Mouse (Mus musculus) layer of hippocampus, adult 9-11 months (tissue): ENCODE results near the gene Mfsd6l.

Source experiments
- DNase-seq: peaks from one replicate; pipeline ENCODE4 v3.0.0; 2022

The Mfsd6l gene

DNA sequence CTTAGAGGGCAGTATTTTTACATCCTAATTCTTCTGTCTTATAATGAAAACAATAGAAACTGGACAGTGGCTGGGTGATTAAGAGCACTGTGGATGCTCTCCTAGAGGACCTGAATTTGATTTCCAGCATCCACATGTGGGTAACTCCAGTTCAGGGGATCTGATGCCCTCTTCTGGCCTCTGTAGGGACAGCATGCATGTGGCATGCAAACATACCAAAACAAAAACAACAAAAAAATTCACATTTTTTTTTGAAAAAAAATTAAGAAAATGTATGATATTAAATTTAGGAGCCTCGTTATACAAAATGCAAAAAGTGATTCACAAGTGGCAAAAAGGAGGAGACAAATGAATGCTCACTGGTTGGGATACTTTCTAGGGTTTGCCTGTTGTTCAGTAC is 3.6 kb downstream of the Mfsd6l start:
- DNase-seq = no peak

- DNase-seq = no peak
These were observed 6.3 kb downstream of the Mfsd6l start for GRCm38 (mm10) chr11:68561957-68562950.

DNA sequence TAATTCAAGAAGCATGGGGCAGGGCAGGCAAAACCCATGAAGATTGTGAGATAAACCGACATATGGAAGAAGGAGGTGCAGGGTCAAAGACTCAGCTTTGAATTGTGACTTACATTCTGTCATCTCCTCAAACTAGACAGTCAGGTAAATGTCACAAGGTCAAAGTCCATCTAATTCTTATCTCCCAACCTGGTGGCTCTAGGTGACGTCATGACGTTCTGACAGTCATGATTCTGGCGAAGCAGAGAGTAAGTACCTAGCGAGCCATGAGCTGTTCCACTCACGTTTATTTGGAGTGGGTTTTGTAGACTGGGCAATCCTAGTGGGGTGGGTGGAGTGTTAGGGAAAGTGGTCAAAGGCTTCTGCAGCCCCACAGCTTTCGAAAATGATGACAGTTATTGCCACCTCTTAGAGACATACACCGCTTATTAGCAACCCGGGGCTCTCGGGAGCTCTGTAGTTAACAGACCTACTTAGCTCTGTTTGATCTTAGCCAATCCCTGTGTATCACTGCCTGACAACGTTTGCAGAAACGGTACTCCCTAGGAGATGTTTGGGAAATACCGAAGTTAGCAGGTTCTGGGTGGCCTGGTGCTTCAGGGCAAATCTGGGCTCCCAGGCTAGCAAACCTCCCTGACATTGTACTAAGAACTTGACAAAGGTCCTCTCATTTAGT is 8.5 kb downstream of the Mfsd6l start:
- no peak for DNase-seq

- no peak for DNase-seq
These were observed 9.0 kb downstream of the Mfsd6l start for GRCm38 (mm10) chr11:68565032-68565429.

DNA sequence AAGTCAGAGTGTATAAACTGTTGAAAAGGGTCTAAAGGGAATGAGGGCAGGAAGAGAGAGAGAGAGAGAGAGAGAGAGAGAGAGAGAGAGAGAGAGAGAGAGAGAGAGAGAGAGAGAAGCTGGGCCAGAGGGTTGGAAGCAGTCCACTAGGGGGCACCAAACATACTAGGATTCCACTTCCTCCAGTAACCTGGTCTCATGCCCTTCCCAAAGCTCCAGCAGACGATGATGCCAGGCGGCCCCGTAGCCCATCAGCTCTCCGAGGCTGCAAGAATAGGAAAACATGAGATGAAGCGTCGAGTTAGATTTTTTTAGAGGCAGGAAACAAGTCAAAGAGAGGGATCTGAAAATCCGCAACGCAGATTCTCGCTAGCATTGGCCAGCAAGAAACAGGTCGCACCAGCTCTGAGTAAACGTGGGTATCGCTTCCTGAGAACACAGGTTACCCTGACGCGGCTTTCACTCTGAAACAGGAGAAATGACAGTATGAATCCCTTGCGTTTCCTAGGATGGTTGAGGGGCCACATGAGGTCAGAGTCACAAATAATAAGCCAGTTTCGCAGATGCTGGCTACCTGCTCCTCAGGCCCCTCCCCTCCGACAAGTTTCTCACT is 10.6 kb downstream of the Mfsd6l start:
- peak; percentile 81 for DNase-seq

DNA sequence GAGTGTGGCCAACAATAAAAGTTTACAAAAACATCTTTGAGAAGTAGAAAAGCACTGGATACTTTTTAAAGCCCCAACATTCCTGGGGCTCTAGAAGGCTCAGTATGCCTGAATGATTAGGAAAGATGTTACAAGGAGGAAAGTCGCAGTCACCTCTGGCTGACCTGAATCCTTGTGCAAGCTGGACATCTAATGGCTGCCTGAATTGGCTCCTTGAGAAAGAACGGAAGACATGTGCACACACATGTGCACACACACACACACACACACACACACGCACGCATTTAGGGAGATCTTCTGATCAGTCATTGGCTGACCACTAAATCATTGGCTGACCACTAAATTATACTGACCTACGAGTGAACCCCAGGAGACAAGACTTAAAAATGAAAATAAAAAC is 14.9 kb downstream of the Mfsd6l start:
- DNase-seq = no peak

DNA sequence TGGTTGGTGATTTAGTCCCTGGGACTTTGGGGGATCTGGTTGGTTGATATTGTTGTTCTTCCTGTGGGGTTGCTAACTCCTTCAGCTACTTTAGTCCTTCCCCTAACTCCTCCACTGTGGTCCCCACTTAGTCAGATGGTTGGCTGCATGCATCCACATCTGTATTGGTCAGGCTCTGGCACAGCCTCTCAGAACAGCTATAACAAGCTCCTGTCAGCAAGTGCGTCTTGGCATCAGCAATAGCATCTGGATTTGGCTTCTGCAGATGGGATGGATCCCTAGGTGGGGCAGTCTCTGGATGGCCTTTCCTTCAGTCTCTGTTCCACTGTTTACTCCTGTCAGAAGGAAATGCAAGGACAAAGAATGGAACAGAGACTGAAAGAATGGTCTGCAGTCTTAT is 21.1 kb downstream of the Mfsd6l start:
- DNase-seq = no peak

- peak; percentile 39 for DNase-seq
These were observed 23.5 kb downstream of the Mfsd6l start for GRCm38 (mm10) chr11:68579462-68579881.

- DNase-seq = no peak
These were observed 24.6 kb downstream of the Mfsd6l start for GRCm38 (mm10) chr11:68580566-68580965.

DNA sequence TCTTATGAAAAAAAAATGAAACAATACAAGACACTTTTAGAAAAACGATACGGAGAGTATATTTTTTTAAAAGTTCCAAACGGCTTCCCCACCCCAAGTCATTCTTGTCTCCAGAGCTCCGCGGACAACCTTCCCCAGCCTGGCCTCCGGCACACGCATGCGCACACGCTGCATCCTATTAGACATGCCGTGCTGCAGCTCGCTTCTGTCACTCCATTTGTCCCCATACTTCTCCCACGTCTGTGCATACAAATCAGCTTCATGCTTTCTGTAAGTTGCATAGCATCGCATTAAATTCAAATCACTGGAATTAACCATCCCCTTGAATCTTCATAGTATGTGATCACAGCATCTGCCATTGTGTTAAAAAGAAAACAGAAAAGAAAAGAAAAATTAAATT is 27.2 kb downstream of the Mfsd6l start:
- peak; percentile 60 for DNase-seq

DNA sequence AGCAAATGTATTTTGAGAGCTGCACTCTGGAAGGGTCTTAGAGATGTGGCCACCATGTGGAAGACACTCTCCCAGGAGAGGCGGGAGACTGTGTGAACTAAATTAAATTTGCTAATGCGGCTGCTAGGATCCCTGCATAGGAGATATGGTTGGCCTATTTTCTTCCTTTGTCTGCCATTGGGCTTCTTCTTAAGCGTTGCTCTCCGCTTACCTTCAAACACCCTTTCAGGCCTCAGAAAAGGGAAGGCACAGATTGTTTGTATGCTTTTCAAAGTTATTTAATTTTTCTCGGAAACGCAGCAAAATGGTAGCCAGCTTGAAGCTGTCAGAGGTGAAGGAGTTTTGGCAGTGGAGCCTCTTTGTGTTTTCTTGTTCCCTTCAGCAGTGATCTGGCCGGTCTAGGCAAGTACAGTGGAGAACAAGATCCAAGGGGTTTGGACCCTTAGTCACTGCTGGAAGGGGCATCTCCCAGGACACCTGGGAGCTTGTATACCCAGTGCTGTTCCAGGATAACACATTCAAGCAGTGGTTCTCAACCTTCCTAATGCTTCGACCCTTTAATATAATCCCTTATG is 28.0 kb downstream of the Mfsd6l start:
- no peak for DNase-seq

- DNase-seq = no peak
These were observed 29.9 kb downstream of the Mfsd6l start for GRCm38 (mm10) chr11:68585890-68586289.

DNA sequence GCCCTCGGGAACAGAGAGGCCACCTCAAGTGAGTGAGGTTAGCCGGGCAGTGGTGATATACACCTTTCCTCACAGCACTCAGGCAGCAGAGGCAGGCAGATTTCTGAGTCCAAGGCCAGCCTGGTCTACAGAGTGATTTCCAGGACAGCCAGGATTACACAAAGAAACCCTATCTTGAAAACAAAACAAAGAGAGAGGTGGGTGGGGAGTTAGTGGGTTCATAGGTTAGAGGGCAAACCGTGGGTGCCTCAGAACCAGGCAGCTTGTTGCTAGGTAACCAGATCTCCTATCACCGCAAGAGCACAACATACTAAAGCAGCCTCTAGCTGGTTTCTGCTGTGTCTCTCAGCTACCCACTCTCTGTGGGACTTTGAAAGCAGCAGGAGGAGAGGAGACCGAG is 30.7 kb downstream of the Mfsd6l start, which contains the start of gene Ccdc42:
Gene Ccdc42, plus strand, starts transcription at position 301 of the 400 bp plus-strand sequence.
- DNase-seq = no peak

DNA sequence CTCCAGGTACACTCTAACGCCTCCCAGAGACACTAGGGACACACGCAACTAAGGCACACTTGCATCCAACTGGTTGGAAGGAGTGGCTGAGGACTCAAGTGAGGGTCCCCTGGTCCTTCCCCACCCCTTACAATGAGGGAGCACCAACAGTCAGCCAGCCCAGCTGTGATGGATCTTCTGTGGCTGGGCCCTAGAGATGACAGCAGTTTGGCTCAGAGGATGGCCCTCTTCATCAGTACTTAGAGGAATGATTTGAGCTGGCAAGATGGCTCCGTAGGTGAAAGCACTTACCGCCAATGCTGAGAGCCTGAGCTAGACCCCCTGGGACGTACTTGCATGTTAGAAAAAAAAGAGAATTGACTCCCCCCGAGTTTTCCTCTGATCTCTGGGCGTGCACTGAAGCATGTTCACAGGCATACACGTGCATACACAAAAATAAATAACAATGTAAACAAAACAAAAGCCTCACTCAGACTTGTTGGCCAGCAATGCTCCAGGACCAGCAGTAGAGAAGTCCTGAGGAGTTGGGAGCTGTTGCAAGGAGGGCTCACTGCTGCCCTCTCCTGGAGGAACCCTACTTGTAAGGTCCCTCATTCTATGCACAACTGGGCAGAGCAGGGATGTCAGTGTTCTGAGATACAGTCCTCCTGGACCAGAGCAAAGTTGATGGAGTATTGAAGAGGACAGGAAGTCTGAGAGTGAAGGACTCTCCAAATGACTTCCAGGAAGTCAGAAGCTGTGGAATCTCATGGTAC is 33.2 kb downstream of the Mfsd6l start:
- peak; percentile 84 for DNase-seq

DNA sequence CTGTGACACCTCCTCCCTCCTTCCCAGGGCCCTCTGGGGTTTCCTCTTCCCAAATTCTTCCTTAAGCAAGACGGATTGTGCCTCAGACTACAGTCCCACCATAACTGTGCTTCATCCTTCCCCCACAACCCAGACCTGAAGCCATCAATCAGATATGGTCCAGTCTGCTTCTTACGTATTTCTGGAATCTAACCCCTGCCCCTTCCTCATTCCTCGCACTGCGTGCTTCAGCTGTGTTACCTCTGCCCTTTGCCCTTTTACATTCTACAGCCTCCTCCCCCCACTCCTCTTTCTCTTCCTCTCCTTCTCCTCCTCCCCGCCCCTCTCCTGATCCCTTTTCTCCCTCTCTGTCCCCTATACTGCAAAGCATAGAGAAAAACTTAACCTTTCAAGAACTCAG is 35.7 kb downstream of the Mfsd6l start:
- DNase-seq = no peak

GRCm38 (mm10) chr11:68593247-68593646 is 37.3 kb downstream of the Mfsd6l start:
- DNase-seq = no peak

- DNase-seq = no peak
These were observed 41.9 kb downstream of the Mfsd6l start for GRCm38 (mm10) chr11:68597912-68598311.

DNA sequence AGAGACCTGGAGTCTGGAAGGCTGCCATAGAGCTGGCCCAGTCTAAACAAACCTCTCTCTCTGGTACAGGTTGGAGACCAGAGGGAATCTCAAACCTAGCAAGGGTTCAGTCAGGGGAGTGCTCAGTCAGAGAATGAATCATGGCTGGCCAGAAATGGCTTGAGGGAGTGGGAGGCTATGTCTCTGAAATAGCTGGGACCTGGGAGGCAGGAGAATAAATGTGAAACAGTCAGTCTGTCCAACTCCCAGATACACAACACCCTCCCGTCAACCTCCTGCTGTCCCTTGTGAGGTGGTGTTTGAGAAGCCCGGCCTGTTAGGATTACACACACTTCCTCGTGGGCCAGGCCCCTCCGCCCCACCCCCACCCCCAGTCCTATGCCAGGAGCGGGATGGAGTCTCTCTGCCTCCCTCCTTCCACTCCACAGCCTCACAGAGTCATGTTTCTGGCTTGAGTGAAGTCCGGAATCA is 44.6 kb downstream of the Mfsd6l start:
- no peak for DNase-seq

DNA sequence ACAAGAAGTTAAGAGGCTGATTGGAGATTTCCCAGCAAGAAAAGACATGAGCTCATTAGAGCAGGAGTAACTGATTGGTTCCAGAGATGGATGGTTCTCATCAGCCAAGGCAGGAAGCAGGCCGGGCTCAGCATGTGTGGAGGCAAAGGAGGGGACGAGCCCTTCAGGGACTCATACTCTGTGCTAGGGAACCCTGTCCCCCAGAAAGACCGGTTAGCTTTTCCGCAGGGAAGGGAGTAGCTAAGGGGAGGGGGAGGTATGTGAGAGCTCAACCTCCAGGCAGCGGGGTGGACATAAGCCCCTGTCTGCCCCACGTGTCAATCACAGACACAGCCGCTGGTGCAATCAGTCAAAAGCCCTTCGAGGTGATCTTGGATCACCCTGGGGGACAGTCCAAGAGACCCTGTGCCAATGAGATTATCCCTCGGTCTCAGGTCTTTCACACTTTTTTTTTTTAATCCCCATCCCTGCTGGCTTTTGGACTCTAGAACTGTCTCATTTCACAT is 45.6 kb downstream of the Mfsd6l start:
- DNase-seq = no peak

GRCm38 (mm10) chr11:68602200-68602931 is 46.4 kb downstream of the Mfsd6l start:
- DNase-seq = no peak

GRCm38 (mm10) chr11:68607046-68607445 is 51.1 kb downstream of the Mfsd6l start:
- DNase-seq = no peak
